Mouse (Mus musculus): ENCODE measurements around the gene P2rx6. TPM values are rescaled to one million over a fixed set of nuclear protein-coding genes. Genes with fewer than 3 reads are reported as not detected.
"Not testable (repeated sequence)": the region's sequence is repeated elsewhere in the genome, so short reads cannot be mapped to it uniquely, and the experiment has no call there.

P2rx6 gene
- total RNA-seq, 2 experiments from 2014 or later, result 8.7 to 9.1 TPM

GRCm38 (mm10) chr16:17561128-17561750 lies 446 bp upstream of the P2rx6 start, which contains the start of gene Lrrc74b:
TSS of gene Lrrc74b (minus strand) at chr16:17561247.
- DNase-seq, result peak; percentile 80

DNA sequence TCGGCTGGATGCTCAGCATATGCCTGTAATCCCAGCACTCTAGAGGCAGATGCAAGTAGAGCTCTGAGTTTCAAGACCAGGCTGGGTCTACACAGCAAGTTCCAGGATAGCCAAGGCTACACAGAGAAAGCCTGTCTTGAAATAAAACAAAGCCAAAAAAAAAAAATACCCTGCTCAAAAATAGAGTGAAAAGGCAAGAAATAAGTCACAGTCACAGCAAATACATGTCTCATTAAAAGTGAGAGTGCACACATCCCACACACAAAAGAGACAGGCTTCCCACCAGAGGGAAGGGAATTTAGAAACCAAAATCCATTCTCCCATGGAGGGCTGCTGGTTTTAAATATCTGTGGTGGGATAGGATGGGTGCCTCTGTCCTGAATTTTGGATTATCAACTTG lies 1.9 kb downstream of the P2rx6 start:
- no peak for DNase-seq

DNA sequence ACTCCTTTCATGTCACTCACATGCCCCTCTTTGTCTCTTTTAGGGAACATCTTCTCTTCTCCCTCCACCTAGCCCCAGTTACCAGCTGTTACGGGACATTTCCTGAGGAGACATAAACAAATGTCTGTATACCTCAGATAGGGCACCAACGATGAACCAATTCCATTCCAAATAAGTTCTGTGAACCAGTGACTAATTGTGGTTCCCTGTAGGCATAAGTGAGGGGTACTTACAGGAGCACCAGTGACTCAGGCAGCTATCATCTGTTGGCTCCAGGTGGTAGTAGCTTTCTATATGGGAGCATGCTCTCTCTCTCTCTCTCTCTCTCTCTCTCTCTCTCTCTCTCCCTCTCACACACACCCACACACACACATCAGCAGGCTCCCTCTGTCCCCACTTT lies 2.5 kb downstream of the P2rx6 start:
- DNase-seq, result no peak

- DNase-seq, result no peak
Observed at GRCm38 (mm10) chr16:17564771-17565170, 3.1 kb downstream of the P2rx6 start.

DNA sequence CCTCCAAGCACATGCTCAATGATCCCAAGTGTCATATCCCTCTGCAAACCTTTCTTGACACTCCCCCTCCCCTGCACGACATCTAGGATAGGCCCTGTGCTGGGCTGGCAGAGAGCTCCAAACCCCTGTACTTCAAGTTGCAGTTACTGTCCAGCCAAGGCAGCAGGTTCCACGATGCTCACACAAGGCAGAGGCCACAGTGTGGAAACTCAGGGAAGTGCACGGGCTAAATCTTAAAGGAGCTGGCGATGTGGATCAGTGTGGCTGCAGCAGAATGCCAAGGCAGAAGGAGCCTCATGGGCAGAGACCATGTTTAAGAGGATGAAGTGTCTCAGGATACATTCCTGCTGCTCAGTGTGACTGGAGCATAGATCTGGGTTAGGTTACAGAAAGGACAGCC lies 4.5 kb downstream of the P2rx6 start:
- DNase-seq, result no peak

GRCm38 (mm10) chr16:17575870-17576824 lies 14.5 kb downstream of the P2rx6 start:
- DNase-seq, result peak; percentile 24

GRCm38 (mm10) chr16:17576825-17577215 lies 15.1 kb downstream of the P2rx6 start:
- DNase-seq, result no peak

GRCm38 (mm10) chr16:17583064-17583463 lies 21.4 kb downstream of the P2rx6 start, which contains the start of gene Slc7a4:
TSS of gene Slc7a4 (minus strand) at chr16:17583214.
- DNase-seq, result no peak

DNA sequence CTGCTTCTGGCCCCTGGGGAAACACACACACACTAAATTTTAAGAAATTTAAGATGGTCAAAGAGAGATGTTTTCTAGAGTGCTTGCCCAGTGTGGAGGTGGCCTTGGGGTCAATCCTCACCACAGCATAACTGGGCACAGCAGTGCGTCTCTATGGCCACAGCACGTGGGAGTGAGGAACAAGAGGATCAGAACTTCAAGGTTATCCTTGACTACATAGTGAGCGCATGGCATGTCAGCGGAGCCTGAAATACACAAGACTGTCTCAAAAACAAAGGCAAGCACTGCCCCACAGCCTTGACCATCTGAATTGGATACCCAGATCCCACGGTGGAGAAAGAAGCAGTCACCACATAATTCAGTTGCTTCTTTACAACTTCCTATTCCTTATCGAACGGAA lies 22.9 kb downstream of the P2rx6 start:
- no peak for DNase-seq

- no peak for DNase-seq
Observed at GRCm38 (mm10) chr16:17590731-17591130, 29.0 kb downstream of the P2rx6 start.

DNA sequence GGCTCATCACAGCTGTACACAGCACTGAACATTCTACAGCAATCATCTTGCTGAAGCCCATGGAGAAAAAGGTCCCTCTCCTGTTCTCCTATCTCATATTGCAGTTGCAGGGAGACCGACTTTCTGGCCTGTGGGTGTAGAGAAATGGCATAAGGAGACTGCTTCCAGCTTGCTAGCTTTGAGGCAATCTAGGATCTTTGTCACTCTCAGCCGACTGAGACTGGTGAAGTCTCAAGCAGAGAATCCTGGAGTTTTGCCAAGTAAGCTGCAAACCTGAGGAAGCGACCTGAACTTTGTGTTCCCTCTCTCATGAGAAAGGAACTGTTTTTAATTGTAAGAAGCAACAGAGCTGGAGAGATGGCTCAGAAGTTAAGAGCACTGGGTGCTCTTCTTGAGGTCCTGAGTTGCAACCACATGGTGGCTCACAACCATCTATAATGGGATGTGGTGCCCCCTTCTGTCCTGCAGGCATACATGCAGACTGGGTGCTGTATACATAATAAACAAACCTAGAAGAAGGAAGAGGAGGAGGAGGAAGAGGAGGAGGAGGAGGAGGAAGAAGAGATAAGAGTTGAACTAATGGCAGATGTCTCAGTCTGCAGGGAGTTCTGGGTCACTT lies 39.4 kb downstream of the P2rx6 start:
- no peak for DNase-seq

DNA sequence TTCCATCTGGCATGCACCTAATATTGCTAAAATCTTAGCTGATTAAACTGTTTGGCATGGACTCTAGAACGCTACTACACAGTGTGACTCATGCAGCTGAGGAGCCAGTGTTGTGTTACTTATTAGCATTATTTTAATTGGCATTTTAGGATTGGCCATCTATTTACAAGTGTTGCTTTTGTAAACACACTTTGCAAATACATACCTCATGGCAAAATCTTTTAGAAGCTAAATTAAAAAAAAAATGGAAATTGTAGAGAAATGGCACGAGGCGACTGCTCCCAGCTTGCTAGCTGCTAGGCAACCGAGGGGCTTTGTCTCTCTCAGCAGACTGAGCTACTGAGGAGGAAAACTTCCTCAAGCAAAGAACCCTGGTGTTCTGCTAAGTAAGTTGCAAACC lies 43.3 kb downstream of the P2rx6 start:
- DNase-seq, result no peak

DNA sequence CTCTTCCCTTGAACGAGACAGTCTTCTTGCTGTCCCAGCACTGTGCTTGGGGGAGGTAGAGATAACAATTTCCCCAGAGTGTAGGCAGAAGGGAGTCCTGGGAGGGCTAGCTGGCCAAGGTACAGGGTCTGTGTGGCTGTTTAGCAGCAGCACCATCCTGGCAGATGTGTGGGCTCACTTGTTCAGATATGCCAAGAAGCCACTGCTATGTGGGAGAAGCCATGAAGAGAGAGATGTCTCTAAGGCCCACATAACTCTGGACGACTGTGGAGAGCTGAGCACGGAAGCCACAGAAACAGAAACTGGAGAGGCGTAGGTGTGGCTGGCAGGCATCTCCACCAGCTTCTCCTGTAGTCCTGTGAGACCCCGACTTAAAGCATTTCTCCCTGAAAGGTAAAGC lies 44.0 kb downstream of the P2rx6 start:
- no peak for DNase-seq

GRCm38 (mm10) chr16:17611383-17611782 lies 49.7 kb downstream of the P2rx6 start:
- no peak for DNase-seq

GRCm38 (mm10) chr16:17614740-17615139 lies 53.1 kb downstream of the P2rx6 start:
- not testable (repeated sequence) for DNase-seq

DNA sequence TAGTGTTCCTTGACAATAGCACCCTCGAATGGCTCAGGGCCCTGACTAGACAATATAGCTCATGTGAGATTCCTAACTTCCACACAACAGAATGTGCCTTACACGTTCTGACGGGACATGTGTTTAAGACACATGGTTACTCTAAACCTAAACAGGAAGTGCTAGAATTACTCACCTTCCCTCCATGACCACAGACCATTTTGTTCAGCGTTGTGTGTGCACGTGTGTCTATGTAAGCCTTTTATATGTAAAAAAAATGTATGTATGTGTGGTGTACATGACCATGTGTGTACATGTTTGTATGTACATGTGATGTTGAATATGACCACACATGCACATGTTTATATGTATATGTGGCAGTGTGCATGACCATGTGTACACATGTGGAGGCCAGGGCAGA lies 54.5 kb downstream of the P2rx6 start:
- DNase-seq, result no peak

GRCm38 (mm10) chr16:17617922-17618565 lies 56.4 kb downstream of the P2rx6 start:
- no peak for DNase-seq

DNA sequence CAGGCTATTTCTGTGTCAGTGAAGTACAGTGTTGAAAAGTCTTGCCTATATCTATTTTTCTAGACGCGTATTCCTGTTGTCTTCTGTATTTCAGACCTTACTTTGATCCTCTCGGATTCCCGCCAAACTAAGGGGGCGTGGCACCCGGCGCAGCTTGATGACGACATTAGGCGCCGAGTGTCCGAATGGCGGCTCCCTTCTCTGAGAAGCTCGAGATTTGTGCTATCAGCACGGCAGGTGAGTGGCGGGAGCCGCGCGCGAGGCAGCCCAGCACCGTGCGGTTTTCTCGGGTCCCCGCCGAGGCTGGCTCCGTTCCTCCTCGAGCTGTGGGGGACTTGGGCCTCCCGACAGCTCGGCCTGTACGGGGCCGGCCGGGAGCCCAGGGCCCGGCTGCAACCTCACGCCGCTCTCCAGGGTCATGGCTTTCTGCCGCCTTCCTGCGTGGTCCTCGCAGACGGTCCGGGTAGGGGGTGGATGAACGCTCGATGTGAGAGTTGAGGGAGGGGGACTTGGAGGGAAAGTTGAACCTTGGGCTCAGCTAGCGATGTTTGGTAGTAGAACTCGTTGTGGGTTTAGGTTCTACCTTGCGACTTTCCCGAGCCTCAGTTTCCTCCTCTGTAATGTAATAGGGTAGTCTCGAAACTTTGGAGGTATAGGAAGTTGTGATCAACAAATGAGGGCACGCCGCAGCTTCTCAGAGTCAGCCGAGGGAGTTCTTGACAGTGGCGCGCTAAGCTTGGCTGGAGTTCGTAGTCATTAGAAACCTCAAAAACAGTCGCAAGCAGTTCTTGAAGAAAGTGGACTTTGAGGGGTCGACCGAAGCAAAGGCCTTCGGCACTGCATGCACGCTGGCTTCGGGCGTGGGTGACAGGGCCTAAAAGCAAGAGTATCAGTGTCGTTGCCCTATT lies 57.8 kb downstream of the P2rx6 start, which contains the start of gene Smpd4:
Gene Smpd4, plus strand, starts transcription at position 157 of the 908 bp plus-strand sequence.
- peak; percentile 79 for DNase-seq

GRCm38 (mm10) chr16:17621936-17622335 lies 60.3 kb downstream of the P2rx6 start:
- no peak for DNase-seq

- no peak for DNase-seq
Observed at GRCm38 (mm10) chr16:17625488-17626268, 64.0 kb downstream of the P2rx6 start.

- DNase-seq, result no peak
Observed at GRCm38 (mm10) chr16:17626269-17626555, 64.5 kb downstream of the P2rx6 start.

Data from gastrocnemius, postnatal 25 days (tissue).